Mouse (Mus musculus): ENCODE results near the gene Dgkh. TPM values are rescaled to one million over a fixed set of nuclear protein-coding genes. Genes with fewer than 3 reads are reported as not detected.

The Dgkh gene
- polyA plus RNA-seq, 1 experiment from 2014 or later, result 2.6 TPM

DNA sequence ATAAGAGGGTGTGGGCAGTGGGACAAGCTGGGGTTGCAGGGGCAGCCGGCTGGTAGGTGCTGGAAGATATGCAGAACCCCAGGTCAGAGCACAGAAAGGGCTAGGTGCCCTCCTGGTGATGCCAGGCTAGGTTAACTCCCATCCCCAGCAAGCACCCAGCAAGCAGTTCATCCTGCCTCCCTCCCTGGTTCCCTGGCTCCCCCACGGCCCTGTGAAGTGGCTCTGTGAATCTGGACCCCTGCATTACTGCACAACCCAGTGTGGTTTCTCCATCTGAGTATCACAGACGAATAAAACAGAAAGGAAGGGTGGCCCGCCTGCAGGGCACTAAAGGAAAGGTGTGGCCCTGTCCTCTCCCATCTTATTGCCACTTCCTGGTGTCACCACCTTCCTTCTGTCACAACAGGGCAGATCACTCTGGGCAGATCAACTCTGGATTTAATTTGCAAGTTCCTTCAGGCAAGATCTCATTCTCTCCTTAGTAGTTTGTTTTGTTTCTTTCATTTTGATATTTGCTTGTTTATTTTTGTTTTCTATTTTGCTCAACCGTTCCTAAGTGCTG is 40.6 kb downstream of the Dgkh start:
- H3K27me3 ChIP-seq (ENCODE audit: control insufficient read depth, insufficient read depth, low read depth, low read length), result no peaks in the 10 kb centered on the region
- H3K9ac ChIP-seq (ENCODE audit: low read depth, low read length), result no peak overlapping the region
- H3K4me2 ChIP-seq (ENCODE audit: low read length), result no peak overlapping the region
- no peaks in the 10 kb centered on the region for H3K9me3 ChIP-seq (replicated peaks; ENCODE audit: control insufficient read depth, low read length, poor library complexity, severe bottlenecking)
- H3K27ac ChIP-seq (ENCODE audit: low read length), result no peak overlapping the region
- no peak for ATAC-seq
- H3K4me1 ChIP-seq (ENCODE audit: control insufficient read depth, insufficient read depth, low read length), result no peaks in the 10 kb centered on the region
- WGBS, result 73% methylated on average over 5 of the region's 5 CpGs
- H3K36me3 ChIP-seq (ENCODE audit: control insufficient read depth, insufficient read depth, low read length), result no peaks in the 10 kb centered on the region
- H3K4me3 ChIP-seq (ENCODE audit: low read depth, low read length), result no peak overlapping the region

DNA sequence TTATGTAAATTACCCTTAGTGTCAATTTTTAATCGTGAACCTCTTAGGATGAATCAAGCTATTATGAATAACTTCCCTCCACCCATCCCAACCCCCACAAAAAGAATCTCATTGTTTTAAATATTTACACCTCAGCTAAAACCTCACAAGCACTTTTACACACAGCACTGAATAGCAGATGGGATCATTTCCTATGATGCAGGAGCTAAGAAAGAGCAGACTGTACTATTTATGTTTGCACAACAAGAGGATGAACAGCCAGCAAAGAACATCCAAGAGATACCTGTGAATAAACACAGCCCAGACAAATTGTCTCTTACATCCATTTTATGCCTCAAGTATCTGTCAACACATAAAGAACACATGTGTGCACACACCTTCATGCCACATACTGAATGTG is 41.7 kb downstream of the Dgkh start:
- no peak overlapping the region for H3K9ac ChIP-seq (ENCODE audit: low read depth, low read length)
- H3K36me3 ChIP-seq (ENCODE audit: control insufficient read depth, insufficient read depth, low read length), result no peaks in the 10 kb centered on the region
- no peak overlapping the region for H3K27ac ChIP-seq (ENCODE audit: low read length)
- WGBS, result 80% methylated on average over 1 of the region's 1 CpGs
- ATAC-seq, result no peak
- no peaks in the 10 kb centered on the region for H3K27me3 ChIP-seq (ENCODE audit: control insufficient read depth, insufficient read depth, low read depth, low read length)
- no peaks in the 10 kb centered on the region for H3K4me1 ChIP-seq (ENCODE audit: control insufficient read depth, insufficient read depth, low read length)
- no peaks in the 10 kb centered on the region for H3K9me3 ChIP-seq (replicated peaks; ENCODE audit: control insufficient read depth, low read length, poor library complexity, severe bottlenecking)
- H3K4me2 ChIP-seq (ENCODE audit: low read length), result no peak overlapping the region
- H3K4me3 ChIP-seq (ENCODE audit: low read depth, low read length), result no peak overlapping the region

DNA sequence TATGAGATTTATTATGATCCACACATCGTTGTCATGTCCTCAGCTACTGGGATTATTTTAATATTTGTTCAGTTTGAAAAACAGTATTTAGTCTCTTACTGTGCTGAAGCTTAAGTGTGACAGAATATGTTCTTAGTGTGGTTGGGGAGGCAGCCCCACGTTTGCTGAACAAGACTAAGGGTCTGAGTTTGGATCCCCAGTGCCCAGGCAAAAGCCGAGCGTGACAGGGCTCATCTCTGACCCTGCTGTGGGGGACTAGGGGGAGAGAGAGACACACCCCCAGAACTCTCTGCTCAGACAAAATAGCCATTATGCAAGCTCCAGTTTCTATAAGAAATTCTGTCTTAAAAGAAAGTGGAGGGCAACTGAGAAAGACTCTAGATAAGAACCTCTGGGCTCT is 42.2 kb downstream of the Dgkh start:
- no peak overlapping the region for H3K4me3 ChIP-seq (ENCODE audit: low read depth, low read length)
- WGBS, result 76% methylated on average over 4 of the region's 4 CpGs

GRCm38 (mm10) chr14:78689950-78690349 is 42.6 kb downstream of the Dgkh start:
- Histone ChIP-seq H3K4me3 (ENCODE audit: low read depth, low read length) (no peak overlapping the region), H3K4me2 (ENCODE audit: low read length) (no peak overlapping the region), H3K9me3 (replicated peaks; ENCODE audit: control insufficient read depth, low read length, poor library complexity, severe bottlenecking) (no peaks in the 10 kb centered on the region), H3K27ac (ENCODE audit: low read length) (no peak overlapping the region), H3K9ac (ENCODE audit: low read depth, low read length) (no peak overlapping the region), H3K4me1 (ENCODE audit: control insufficient read depth, insufficient read depth, low read length) (no peaks in the 10 kb centered on the region), H3K27me3 (ENCODE audit: control insufficient read depth, insufficient read depth, low read depth, low read length) (no peaks in the 10 kb centered on the region), H3K36me3 (ENCODE audit: control insufficient read depth, insufficient read depth, low read length) (no peaks in the 10 kb centered on the region)
- no peak for ATAC-seq
- 93% methylated on average over 9 of the region's 9 CpGs for WGBS

More for the DNA sequence above, 42.2 kb downstream of the Dgkh start:
- Histone ChIP-seq H3K4me2 (ENCODE audit: low read length) (no peak overlapping the region), H3K9ac (ENCODE audit: low read depth, low read length) (no peak overlapping the region), H3K4me1 (ENCODE audit: control insufficient read depth, insufficient read depth, low read length) (no peaks in the 10 kb centered on the region), H3K27ac (ENCODE audit: low read length) (no peak overlapping the region), H3K9me3 (replicated peaks; ENCODE audit: control insufficient read depth, low read length, poor library complexity, severe bottlenecking) (no peaks in the 10 kb centered on the region), H3K36me3 (ENCODE audit: control insufficient read depth, insufficient read depth, low read length) (no peaks in the 10 kb centered on the region), H3K27me3 (ENCODE audit: control insufficient read depth, insufficient read depth, low read depth, low read length) (no peaks in the 10 kb centered on the region)
- no peak for ATAC-seq

DNA sequence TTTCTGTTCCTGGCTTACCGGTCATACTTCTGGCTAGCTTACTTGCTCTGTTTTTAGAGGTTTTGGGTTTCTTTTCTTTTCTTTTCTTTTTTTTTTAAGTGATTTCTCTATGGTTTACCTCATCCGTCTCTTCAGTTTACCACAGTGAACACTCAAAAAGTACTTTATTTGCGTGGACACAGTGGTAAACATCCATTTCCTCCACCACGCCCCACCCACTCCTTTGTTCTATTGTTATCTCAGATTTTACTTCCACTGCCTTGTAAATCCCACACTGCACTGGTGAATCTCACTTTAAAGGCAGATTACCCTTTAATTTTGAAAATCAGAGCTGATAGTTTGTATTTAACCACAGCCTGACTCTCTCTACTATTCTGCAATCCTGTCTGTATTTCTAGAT is 44.9 kb downstream of the Dgkh start:
- H3K9ac ChIP-seq (ENCODE audit: low read depth, low read length), result no peak overlapping the region
- H3K36me3 ChIP-seq (ENCODE audit: control insufficient read depth, insufficient read depth, low read length), result no peaks in the 10 kb centered on the region
- H3K4me2 ChIP-seq (ENCODE audit: low read length), result no peak overlapping the region
- 74% methylated on average over 4 of the region's 4 CpGs for WGBS
- no peaks in the 10 kb centered on the region for H3K4me1 ChIP-seq (ENCODE audit: control insufficient read depth, insufficient read depth, low read length)
- ATAC-seq, result no peak
- no peaks in the 10 kb centered on the region for H3K27me3 ChIP-seq (ENCODE audit: control insufficient read depth, insufficient read depth, low read depth, low read length)
- H3K4me3 ChIP-seq (ENCODE audit: low read depth, low read length), result no peak overlapping the region
- no peaks in the 10 kb centered on the region for H3K9me3 ChIP-seq (replicated peaks; ENCODE audit: control insufficient read depth, low read length, poor library complexity, severe bottlenecking)
- H3K27ac ChIP-seq (ENCODE audit: low read length), result no peak overlapping the region

GRCm38 (mm10) chr14:78686701-78687100 is 45.9 kb downstream of the Dgkh start:
- no peaks in the 10 kb centered on the region for H3K36me3 ChIP-seq (ENCODE audit: control insufficient read depth, insufficient read depth, low read length)
- ATAC-seq, result no peak
- H3K9ac ChIP-seq (ENCODE audit: low read depth, low read length), result no peak overlapping the region
- H3K9me3 ChIP-seq (replicated peaks; ENCODE audit: control insufficient read depth, low read length, poor library complexity, severe bottlenecking), result no peaks in the 10 kb centered on the region
- H3K4me1 ChIP-seq (ENCODE audit: control insufficient read depth, insufficient read depth, low read length), result no peaks in the 10 kb centered on the region
- WGBS, result 90% methylated on average over 6 of the region's 6 CpGs
- no peak overlapping the region for H3K27ac ChIP-seq (ENCODE audit: low read length)
- H3K27me3 ChIP-seq (ENCODE audit: control insufficient read depth, insufficient read depth, low read depth, low read length), result no peaks in the 10 kb centered on the region
- H3K4me2 ChIP-seq (ENCODE audit: low read length), result no peak overlapping the region
- no peak overlapping the region for H3K4me3 ChIP-seq (ENCODE audit: low read depth, low read length)

GRCm38 (mm10) chr14:78684171-78684570 is 48.4 kb downstream of the Dgkh start:
- Histone ChIP-seq H3K27ac (ENCODE audit: low read length) (no peak overlapping the region), H3K27me3 (ENCODE audit: control insufficient read depth, insufficient read depth, low read depth, low read length) (no peaks in the 10 kb centered on the region), H3K9me3 (replicated peaks; ENCODE audit: control insufficient read depth, low read length, poor library complexity, severe bottlenecking) (no peaks in the 10 kb centered on the region), H3K9ac (ENCODE audit: low read depth, low read length) (no peak overlapping the region), H3K4me1 (ENCODE audit: control insufficient read depth, insufficient read depth, low read length) (no peaks in the 10 kb centered on the region), H3K4me2 (ENCODE audit: low read length) (no peak overlapping the region), H3K36me3 (ENCODE audit: control insufficient read depth, insufficient read depth, low read length) (no peaks in the 10 kb centered on the region), H3K4me3 (ENCODE audit: low read depth, low read length) (no peak overlapping the region)
- ATAC-seq, result no peak
- 75% methylated on average over 4 of the region's 4 CpGs for WGBS

- Histone ChIP-seq H3K4me2 (ENCODE audit: low read length) (no peak overlapping the region), H3K4me1 (ENCODE audit: control insufficient read depth, insufficient read depth, low read length) (peaks cover 9% of the 10 kb centered on the region), H3K36me3 (ENCODE audit: control insufficient read depth, insufficient read depth, low read length) (no peaks in the 10 kb centered on the region), H3K27me3 (ENCODE audit: control insufficient read depth, insufficient read depth, low read depth, low read length) (no peaks in the 10 kb centered on the region), H3K4me3 (ENCODE audit: low read depth, low read length) (no peak overlapping the region), H3K9ac (ENCODE audit: low read depth, low read length) (no peak overlapping the region), H3K9me3 (replicated peaks; ENCODE audit: control insufficient read depth, low read length, poor library complexity, severe bottlenecking) (no peaks in the 10 kb centered on the region), H3K27ac (ENCODE audit: low read length) (no peak overlapping the region)
- ATAC-seq, result no peak
- whole genome bisulfite sequencing, result 90% methylated on average over 3 of the region's 3 CpGs
Measured at GRCm38 (mm10) chr14:78678981-78679380, 53.6 kb downstream of the Dgkh start.

- Histone ChIP-seq H3K36me3 (ENCODE audit: control insufficient read depth, insufficient read depth, low read length) (no peaks in the 10 kb centered on the region), H3K4me3 (ENCODE audit: low read depth, low read length) (no peak overlapping the region), H3K4me2 (ENCODE audit: low read length) (no peak overlapping the region; the same call in 1 of the 2 replicates), H3K27me3 (ENCODE audit: control insufficient read depth, insufficient read depth, low read depth, low read length) (no peaks in the 10 kb centered on the region), H3K4me1 (ENCODE audit: control insufficient read depth, insufficient read depth, low read length) (peaks cover 9% of the 10 kb centered on the region), H3K9ac (ENCODE audit: low read depth, low read length) (no peak overlapping the region), H3K9me3 (replicated peaks; ENCODE audit: control insufficient read depth, low read length, poor library complexity, severe bottlenecking) (no peaks in the 10 kb centered on the region), H3K27ac (ENCODE audit: low read length) (0 out of 2 replicates have a peak overlapping the region, but pooled peaks have one; percentile 17)
- ATAC-seq, result peak; percentile 76; the same call in 1 of the 2 replicates
- 31% methylated on average over 7 of the region's 7 CpGs for WGBS
Measured at GRCm38 (mm10) chr14:78677852-78678588, 54.6 kb downstream of the Dgkh start.
